Mouse (Mus musculus): ENCODE results near the gene Arhgef40. TPM values are rescaled to one million over a fixed set of nuclear protein-coding genes. Genes with fewer than 3 reads are reported as not detected.

Gene Arhgef40
- polyA plus RNA-seq, 1 experiment from 2014 or later, result 51.1 TPM

DNA sequence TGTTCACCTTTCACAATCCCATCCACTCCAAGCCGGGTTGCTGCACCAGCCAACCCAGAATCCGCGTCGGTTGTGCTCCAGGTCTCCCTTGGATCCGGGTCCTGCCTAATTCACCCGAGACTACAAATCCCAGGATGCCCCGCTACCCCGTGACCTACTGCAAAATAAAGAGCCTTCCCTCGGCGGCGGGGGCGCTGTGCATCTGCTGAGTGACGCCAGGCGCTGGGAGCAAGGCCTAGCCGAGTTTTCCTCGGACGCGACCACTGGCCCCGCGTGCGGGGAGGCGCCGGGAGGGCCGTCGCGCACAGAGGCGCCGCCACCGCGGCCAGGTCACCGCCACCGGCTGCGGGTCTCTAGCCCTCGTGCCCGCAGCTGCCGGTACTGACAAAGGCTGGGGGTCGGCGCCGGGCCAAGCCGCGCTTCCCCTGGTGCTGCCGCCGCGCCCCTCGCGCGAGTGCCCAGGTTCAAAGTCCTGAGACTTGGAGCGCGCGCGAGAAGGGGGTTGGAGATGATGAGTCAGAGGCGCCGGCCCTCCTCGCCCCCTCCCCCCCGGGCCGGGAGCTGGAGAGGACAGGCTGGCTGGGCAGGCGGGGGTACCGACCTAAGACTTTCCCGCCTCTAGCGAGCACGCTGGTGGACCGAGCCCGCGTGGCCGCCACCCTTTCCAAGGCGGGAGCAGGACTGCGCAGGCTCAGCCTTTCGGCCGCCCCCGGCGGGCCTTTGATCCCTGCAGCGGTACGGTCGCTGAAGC, 35.2 kb downstream of the Arhgef40 start:
- Histone ChIP-seq H3K9ac (ENCODE audit: low read length) (peak overlapping the region; percentile 88), H3K4me3 (ENCODE audit: low read depth, low read length) (peak overlapping the region; percentile 62), H3K4me2 (ENCODE audit: low read length) (peak overlapping the region; percentile 73), H3K27me3 (replicated peaks; ENCODE audit: control insufficient read depth, insufficient read depth, low read length) (no peaks in the 10 kb centered on the region), H3K36me3 (ENCODE audit: control insufficient read depth, insufficient read depth, low read length) (no peaks in the 10 kb centered on the region), H3K4me1 (ENCODE audit: control insufficient read depth, insufficient read depth, low read length) (peaks cover 30% of the 10 kb centered on the region), H3K9me3 (replicated peaks; ENCODE audit: control insufficient read depth, low read length) (no peaks in the 10 kb centered on the region), H3K27ac (ENCODE audit: low read depth, low read length) (peak overlapping the region; percentile 98)
- ATAC-seq (peak; percentile 93), DNase-seq (ENCODE audit: low spot score) (peak; percentile 99)
- WGBS, result under 1% methylated on average over 73 of the region's 74 CpGs

DNA sequence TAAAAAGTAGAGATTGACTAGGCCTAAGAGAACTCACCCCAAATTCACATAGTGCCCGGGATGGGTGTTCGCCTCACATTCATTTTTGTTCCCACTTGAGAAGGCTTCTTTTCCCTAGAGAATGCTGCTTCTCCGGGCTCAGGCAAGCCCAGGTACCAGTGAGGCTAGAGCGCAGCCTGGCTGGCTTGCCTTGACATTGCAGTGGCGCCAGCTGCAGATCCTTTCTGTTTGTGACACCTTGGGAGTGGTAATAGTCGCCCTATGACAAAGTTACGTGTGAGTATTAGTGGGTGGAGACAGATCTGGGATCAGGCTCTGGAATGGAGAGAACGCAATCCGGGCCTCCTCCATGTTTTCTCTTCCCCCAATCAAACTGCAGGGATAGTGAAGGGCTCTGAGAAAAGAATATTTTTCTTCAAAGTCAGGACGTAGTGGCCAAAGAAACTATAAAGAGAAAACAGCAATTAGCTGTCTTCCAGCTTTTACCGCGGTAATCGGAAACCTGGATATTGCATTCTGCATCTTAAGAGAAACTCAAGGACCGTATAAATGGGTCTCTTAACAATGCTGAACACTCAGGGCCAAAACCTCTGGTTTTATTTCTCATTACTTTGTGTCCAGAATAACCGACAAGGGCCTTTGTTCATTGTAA, 36.1 kb downstream of the Arhgef40 start, which contains the start of gene Zfp219:
Gene Zfp219 (minus strand): TSS at position 248 of the 652 bp plus-strand sequence.
- Histone ChIP-seq H3K36me3 (ENCODE audit: control insufficient read depth, insufficient read depth, low read length) (no peaks in the 10 kb centered on the region), H3K4me1 (ENCODE audit: control insufficient read depth, insufficient read depth, low read length) (peaks cover 30% of the 10 kb centered on the region), H3K27ac (ENCODE audit: low read depth, low read length) (peak within 1 kb of the TSS; percentile 98), H3K9me3 (replicated peaks; ENCODE audit: control insufficient read depth, low read length) (no peaks in the 10 kb centered on the region), H3K9ac (ENCODE audit: low read length) (peak within 1 kb of the TSS; percentile 88), H3K4me2 (ENCODE audit: low read length) (peak within 1 kb of the TSS; percentile 73), H3K27me3 (replicated peaks; ENCODE audit: control insufficient read depth, insufficient read depth, low read length) (no peaks in the 10 kb centered on the region), H3K4me3 (ENCODE audit: low read depth, low read length) (peak within 1 kb of the TSS; percentile 62)
- peak; percentile 38 for ATAC-seq
- peak; percentile 84 for DNase-seq (ENCODE audit: low spot score)
- 2% methylated on average over 15 of the region's 15 CpGs for WGBS

DNA sequence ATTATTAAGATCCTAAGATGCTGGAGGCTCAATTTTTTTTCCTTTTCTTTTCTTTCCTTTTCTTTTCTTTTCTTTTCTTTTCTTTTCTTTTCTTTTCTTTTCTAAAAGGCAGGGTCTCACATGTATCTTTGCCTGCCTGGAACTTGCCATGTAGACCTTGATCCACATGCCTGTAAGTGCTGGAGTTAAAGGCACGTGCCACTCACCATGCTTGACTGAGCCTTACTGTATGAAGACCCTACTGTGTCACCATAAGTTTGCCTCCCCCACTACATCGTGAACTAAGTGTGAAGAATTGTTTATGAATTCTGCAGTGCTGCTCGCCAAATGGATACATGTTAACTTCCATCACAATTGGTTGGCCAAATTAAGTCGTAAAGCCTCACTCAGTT, 36.6 kb downstream of the Arhgef40 start:
- H3K4me3 ChIP-seq (ENCODE audit: low read depth, low read length), result peak overlapping the region; percentile 62; the same call in 1 of the 2 replicates
- H3K4me2 ChIP-seq (ENCODE audit: low read length), result peak overlapping the region; percentile 73
- peak overlapping the region; percentile 88 for H3K9ac ChIP-seq (ENCODE audit: low read length)
- 62% methylated on average over 4 of the region's 4 CpGs for WGBS
- H3K9me3 ChIP-seq (replicated peaks; ENCODE audit: control insufficient read depth, low read length), result no peaks in the 10 kb centered on the region
- no peaks in the 10 kb centered on the region for H3K27me3 ChIP-seq (replicated peaks; ENCODE audit: control insufficient read depth, insufficient read depth, low read length)
- H3K27ac ChIP-seq (ENCODE audit: low read depth, low read length), result peak overlapping the region; percentile 98; the same call in 1 of the 2 replicates
- no peaks in the 10 kb centered on the region for H3K36me3 ChIP-seq (ENCODE audit: control insufficient read depth, insufficient read depth, low read length)
- H3K4me1 ChIP-seq (ENCODE audit: control insufficient read depth, insufficient read depth, low read length), result peaks cover 25% of the 10 kb centered on the region
- ATAC-seq (no peak), DNase-seq (ENCODE audit: low spot score) (no peak)

DNA sequence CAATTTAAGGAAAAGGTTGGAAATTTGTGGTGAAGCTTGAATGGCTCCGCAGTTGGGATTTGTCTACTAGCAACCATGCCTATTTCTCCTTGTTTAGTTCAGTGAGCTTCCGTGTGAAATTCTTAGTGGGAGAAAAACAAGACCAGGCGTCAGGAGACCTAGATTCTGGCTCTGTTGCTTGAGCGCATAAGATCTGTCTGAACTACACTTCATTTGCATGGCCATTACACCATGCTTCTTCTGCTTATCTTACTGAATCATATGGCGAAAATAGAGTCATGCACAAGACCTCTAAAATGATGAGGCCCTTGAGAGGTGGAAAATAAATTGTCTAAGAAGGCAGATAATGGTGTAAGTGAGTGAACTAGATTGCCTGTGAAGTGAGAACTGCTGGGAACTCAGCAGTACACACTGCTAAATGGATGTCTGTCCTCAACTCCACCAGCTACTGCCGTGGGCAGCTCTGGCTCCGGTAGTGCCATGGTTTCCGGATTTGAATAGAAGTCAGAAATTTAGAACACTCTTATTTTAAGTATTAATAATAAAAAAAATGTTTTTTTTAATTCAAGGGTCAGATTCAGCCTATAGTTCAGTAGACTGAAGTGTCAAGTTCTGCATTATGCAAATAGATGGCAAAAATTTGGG, 37.2 kb downstream of the Arhgef40 start:
- H3K9me3 ChIP-seq (replicated peaks; ENCODE audit: control insufficient read depth, low read length), result no peaks in the 10 kb centered on the region
- DNase-seq (ENCODE audit: low spot score) (no peak), ATAC-seq (no peak)
- peaks cover 23% of the 10 kb centered on the region for H3K4me1 ChIP-seq (ENCODE audit: control insufficient read depth, insufficient read depth, low read length)
- H3K36me3 ChIP-seq (ENCODE audit: control insufficient read depth, insufficient read depth, low read length), result no peaks in the 10 kb centered on the region
- H3K4me2 ChIP-seq (ENCODE audit: low read length), result no peak overlapping the region
- H3K4me3 ChIP-seq (ENCODE audit: low read depth, low read length), result no peak overlapping the region
- no peak overlapping the region for H3K27ac ChIP-seq (ENCODE audit: low read depth, low read length)
- H3K9ac ChIP-seq (ENCODE audit: low read length), result no peak overlapping the region
- no peaks in the 10 kb centered on the region for H3K27me3 ChIP-seq (replicated peaks; ENCODE audit: control insufficient read depth, insufficient read depth, low read length)
- WGBS, result 88% methylated on average over 8 of the region's 8 CpGs

DNA sequence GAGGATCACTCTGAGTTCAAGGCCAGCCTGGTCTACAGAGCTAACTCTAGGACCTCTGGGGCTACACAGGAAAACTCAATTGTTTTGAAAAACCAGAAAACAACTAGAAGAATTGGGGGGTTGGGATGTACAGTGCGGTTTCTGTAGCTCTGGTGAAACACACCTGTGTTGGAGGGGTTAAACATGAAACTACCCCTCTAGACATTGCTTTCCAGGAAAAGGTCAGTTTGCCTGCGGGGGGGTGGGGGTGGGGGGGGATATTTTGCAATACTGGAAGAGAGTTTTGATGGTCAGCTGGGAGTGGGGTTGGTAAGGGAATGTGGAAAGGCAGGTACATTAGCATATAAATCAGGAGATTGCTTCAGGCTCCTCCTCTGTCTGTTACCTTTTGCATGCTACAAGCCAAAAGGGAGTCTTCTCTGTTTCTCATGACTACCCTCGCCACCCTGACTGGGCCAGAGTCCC, 37.8 kb downstream of the Arhgef40 start:
- Histone ChIP-seq H3K9ac (ENCODE audit: low read length) (no peak overlapping the region), H3K27me3 (replicated peaks; ENCODE audit: control insufficient read depth, insufficient read depth, low read length) (no peaks in the 10 kb centered on the region), H3K4me3 (ENCODE audit: low read depth, low read length) (no peak overlapping the region), H3K4me1 (ENCODE audit: control insufficient read depth, insufficient read depth, low read length) (peaks cover 21% of the 10 kb centered on the region), H3K9me3 (replicated peaks; ENCODE audit: control insufficient read depth, low read length) (no peaks in the 10 kb centered on the region), H3K27ac (ENCODE audit: low read depth, low read length) (no peak overlapping the region), H3K4me2 (ENCODE audit: low read length) (no peak overlapping the region), H3K36me3 (ENCODE audit: control insufficient read depth, insufficient read depth, low read length) (no peaks in the 10 kb centered on the region)
- 66% methylated on average over 3 of the region's 3 CpGs for WGBS
- DNase-seq (ENCODE audit: low spot score) (no peak), ATAC-seq (no peak)

DNA sequence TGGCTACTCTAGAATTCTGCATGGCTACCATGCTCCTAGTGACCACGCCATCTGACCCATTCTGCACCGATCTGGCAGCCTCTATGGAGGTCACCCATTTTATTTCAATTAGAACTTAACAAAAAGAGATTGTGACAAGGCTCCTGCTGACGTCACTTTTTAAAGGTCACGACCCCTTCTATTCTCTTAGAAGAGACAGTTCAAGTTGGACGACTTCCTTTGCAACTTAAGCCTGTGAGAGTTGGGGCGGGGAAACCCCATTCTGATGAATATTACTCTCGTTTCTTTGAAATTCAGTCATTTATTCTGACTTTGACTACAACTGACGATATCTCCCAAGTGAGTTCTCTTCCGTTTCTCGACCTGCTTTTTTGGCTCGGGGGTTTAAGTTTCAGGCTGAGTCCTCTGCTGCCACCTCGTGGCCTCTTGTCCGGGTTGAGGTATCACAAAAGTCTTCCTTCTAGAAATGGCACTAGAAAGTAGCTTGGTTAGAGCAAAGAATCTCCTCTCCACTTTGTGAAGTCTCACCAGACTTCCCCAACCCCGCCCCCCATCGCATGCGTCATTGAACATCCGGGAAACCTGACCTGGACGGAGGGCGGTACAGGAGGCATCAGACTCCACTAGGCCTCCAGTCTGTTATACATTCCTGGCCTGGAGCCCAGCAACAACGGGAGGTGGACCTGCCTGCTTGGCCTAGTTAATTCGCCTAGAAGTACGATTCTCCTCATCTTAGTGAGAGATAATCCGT, 38.4 kb downstream of the Arhgef40 start:
- Histone ChIP-seq H3K9me3 (replicated peaks; ENCODE audit: control insufficient read depth, low read length) (no peaks in the 10 kb centered on the region), H3K27ac (ENCODE audit: low read depth, low read length) (peak overlapping the region; percentile 65), H3K4me2 (ENCODE audit: low read length) (peak overlapping the region; percentile 24), H3K36me3 (ENCODE audit: control insufficient read depth, insufficient read depth, low read length) (no peaks in the 10 kb centered on the region), H3K27me3 (replicated peaks; ENCODE audit: control insufficient read depth, insufficient read depth, low read length) (no peaks in the 10 kb centered on the region), H3K9ac (ENCODE audit: low read length) (peak overlapping the region; percentile 45; the same call in 1 of the 2 replicates), H3K4me1 (ENCODE audit: control insufficient read depth, insufficient read depth, low read length) (peaks cover 21% of the 10 kb centered on the region), H3K4me3 (ENCODE audit: low read depth, low read length) (no peak overlapping the region)
- ATAC-seq (no peak; the same call in 1 of the 2 replicates), DNase-seq (ENCODE audit: low spot score) (peak; percentile 91)
- WGBS, result 2% methylated on average over 23 of the region's 23 CpGs

DNA sequence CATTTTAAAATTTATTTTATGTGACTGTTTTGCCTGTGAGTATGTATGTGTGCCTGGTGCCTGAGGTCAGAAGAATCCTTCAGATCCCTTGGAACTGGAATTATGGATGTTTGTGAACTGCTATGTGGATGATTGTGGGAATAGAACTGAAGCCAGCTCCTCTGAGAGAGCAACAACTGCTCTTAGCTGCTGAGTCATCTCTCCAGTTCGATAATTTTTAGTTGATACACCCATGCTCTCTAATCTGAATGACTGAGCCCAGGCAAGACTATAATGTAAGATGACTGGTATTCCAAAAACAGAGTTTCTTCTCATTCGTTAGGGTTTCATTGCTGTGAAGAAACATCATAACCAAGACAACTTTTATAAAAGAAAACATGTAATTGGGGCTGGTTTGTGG, 39.6 kb downstream of the Arhgef40 start:
- Histone ChIP-seq H3K27me3 (replicated peaks; ENCODE audit: control insufficient read depth, insufficient read depth, low read length) (no peaks in the 10 kb centered on the region), H3K4me3 (ENCODE audit: low read depth, low read length) (no peak overlapping the region), H3K9ac (ENCODE audit: low read length) (no peak overlapping the region), H3K4me2 (ENCODE audit: low read length) (no peak overlapping the region), H3K27ac (ENCODE audit: low read depth, low read length) (no peak overlapping the region), H3K4me1 (ENCODE audit: control insufficient read depth, insufficient read depth, low read length) (peaks cover 15% of the 10 kb centered on the region), H3K9me3 (replicated peaks; ENCODE audit: control insufficient read depth, low read length) (no peaks in the 10 kb centered on the region), H3K36me3 (ENCODE audit: control insufficient read depth, insufficient read depth, low read length) (no peaks in the 10 kb centered on the region)
- 89% methylated on average over 2 of the region's 2 CpGs for WGBS
- ATAC-seq, result no peak
- no peak for DNase-seq (ENCODE audit: low spot score)

DNA sequence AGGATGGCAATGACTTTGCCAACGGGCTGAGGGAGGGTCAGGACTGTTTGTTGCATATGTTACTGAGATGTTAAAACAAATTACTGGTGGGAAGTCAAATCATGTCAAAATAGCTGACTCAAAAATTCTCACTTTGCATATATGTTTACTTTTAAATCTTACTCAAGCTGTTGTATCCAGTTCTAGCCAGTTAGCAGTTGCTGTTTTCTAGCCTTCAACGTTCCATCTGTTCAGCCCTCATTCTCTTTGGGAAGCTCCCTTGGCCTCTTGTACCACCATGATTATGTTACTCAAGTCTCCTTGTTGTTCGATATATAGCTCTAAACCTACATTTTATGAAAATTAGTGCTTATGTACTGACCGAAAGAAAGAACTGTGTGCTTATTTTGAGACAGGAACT, 41.8 kb downstream of the Arhgef40 start:
- no peak overlapping the region for H3K4me2 ChIP-seq (ENCODE audit: low read length)
- no peaks in the 10 kb centered on the region for H3K36me3 ChIP-seq (ENCODE audit: control insufficient read depth, insufficient read depth, low read length)
- 78% methylated on average over 4 of the region's 4 CpGs for WGBS
- no peak overlapping the region for H3K4me3 ChIP-seq (ENCODE audit: low read depth, low read length)
- ATAC-seq, result no peak
- H3K4me1 ChIP-seq (ENCODE audit: control insufficient read depth, insufficient read depth, low read length), result peaks cover 7% of the 10 kb centered on the region
- H3K9ac ChIP-seq (ENCODE audit: low read length), result no peak overlapping the region
- no peaks in the 10 kb centered on the region for H3K9me3 ChIP-seq (replicated peaks; ENCODE audit: control insufficient read depth, low read length)
- DNase-seq (ENCODE audit: low spot score), result peak; percentile 57
- H3K27me3 ChIP-seq (replicated peaks; ENCODE audit: control insufficient read depth, insufficient read depth, low read length), result no peaks in the 10 kb centered on the region
- no peak overlapping the region for H3K27ac ChIP-seq (ENCODE audit: low read depth, low read length)
